Mouse (Mus musculus) midbrain, embryonic 10.5 days (tissue): ENCODE results near the gene Olfr149. TPM values are rescaled to one million over a fixed set of nuclear protein-coding genes. Genes with fewer than 3 reads are reported as not detected.
"Not testable (repeated sequence)": the region's sequence is repeated elsewhere in the genome, so short reads cannot be mapped to it uniquely, and the experiment has no call there.

ENCODE experiments used
- DNase-seq: peaks from one replicate; pipeline ENCODE4 v3.0.0-alpha.2; 2017; ENCODE audit warnings: low spot score
- H3K27ac ChIP-seq: fragments of 300-500 bp; sonication (generic); replicated peaks from 2 replicates; pipeline ENCODE4 v1.5.1; 2016; ENCODE audit warnings: mild to moderate bottlenecking
- H3K27me3 ChIP-seq: fragments of 300-500 bp; sonication (generic); 2 replicates; pipeline ENCODE4 v1.6.1; 2016; ENCODE audit warnings: low read depth, mild to moderate bottlenecking; ENCODE audit not compliant: poor library complexity, severe bottlenecking
- H3K36me3 ChIP-seq: fragments of 300-500 bp; sonication (generic); 2 replicates; pipeline ENCODE4 v1.6.1; 2016; ENCODE audit warnings: mild to moderate bottlenecking, moderate library complexity
- H3K4me1 ChIP-seq: fragments of 300-500 bp; sonication (generic); 2 replicates; pipeline ENCODE4 v1.6.1; 2016
- H3K4me3 ChIP-seq: fragments of 300-500 bp; sonication (generic); 2 replicates; pipeline ENCODE4 v1.5.1; 2016; ENCODE audit warnings: mild to moderate bottlenecking, moderate library complexity
- H3K9me3 ChIP-seq: fragments of 300-500 bp; sonication (generic); replicated peaks from 2 replicates; pipeline ENCODE4 v1.6.1; 2016; ENCODE audit warnings: mild to moderate bottlenecking
- WGBS: fragments of 180-500 bp; shearing (Covaris S2); methylation state at CpG from one replicate; pipeline ENCODE4 v1.1.7; 2016; 5-methylcytosine and 5-hydroxymethylcytosine counted together
- polyA plus RNA-seq: library from polyadenylated mRNA; unstranded; fragments of >200 nt; fragmentation: Nextera tagmentation; extraction: Ambion mirVana; gene quantifications from 2 replicates; pipeline ENCODE4 v1.2.1, GENCODE M21; 2016

The Olfr149 gene
- not detected in 2 replicates for polyA plus RNA-seq

DNA sequence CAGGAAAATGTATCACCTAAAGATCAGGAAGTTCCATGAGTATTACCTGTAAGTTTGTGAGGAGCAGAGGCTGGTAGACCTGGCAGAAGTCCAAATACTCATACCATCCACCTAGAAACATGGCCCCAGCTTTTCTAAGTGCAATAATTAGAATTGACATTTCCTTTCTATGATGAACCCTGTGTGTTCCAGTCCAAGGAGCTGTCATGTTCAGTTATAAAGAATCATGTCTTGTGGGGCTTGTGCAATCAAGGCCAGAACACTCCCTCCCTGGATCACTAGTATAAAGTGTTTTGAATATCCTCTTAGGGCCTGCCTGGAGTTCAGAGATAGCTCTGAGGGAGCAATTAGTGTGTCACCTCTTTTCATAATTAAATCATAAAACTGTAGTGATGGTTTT lies at the start of gene Olfr149:
Gene Olfr149, minus strand, starts transcription at position 101 of the 400 bp plus-strand sequence.
- Histone ChIP-seq H3K4me1 (no peaks in the 10 kb centered on the region), H3K27me3 (no peaks in the 10 kb centered on the region), H3K36me3 (no peaks in the 10 kb centered on the region), H3K9me3 (no peaks in the 10 kb centered on the region), H3K27ac (no peak within 1 kb of the TSS), H3K4me3 (no peak within 1 kb of the TSS)
- no peak for DNase-seq

DNA sequence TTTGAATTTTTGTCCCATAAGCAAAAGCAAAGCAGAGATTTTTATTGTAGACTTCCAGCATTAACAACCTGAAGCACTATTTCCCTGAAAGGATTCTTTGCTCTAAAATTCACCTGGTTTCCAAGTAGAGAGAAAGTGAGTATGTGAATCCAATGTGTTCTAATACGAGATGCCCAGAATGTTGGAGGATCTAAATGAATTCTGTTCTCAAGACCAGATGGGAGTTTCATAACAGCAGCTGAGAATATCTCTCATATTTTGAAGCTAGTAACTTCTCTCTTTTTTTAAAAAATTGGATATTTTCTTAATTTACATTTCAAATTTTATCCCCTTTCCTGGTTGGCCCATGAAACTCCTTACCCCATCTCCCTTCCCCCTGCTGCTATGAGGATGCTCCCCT lies 39.5 kb upstream of the Olfr149 start:
- H3K27ac ChIP-seq, result no peak overlapping the region
- no peaks in the 10 kb centered on the region for H3K4me1 ChIP-seq
- H3K27me3 ChIP-seq, result no peaks in the 10 kb centered on the region
- H3K36me3 ChIP-seq, result no peaks in the 10 kb centered on the region
- DNase-seq, result no peak
- WGBS, result 85% methylated on average over 1 of the region's 1 CpGs
- H3K4me3 ChIP-seq, result no peak overlapping the region
- no peaks in the 10 kb centered on the region for H3K9me3 ChIP-seq

DNA sequence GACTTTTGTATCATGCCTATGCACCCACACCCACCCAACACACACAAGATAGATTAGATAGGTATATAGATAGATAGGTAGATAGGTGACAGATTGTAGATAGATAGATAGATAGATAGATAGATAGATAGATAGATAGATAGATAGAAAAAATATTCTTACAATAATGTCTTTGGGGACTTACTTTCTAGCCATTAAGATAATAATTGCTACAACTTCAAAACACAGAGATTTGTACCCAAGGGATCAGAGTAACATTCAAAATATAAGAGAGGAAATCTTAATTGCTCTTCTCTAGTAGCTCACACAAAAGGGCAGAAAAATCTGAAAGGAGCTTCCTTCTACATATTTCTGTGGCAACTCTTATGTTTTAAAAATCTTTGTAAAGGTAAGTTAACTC lies 39.0 kb upstream of the Olfr149 start, which contains the start of gene Olfr967:
Gene Olfr967, plus strand, starts transcription at position 301 of the 400 bp plus-strand sequence.
- Histone ChIP-seq H3K27ac (no peak within 1 kb of the TSS), H3K4me3 (no peak within 1 kb of the TSS), H3K9me3 (no peaks in the 10 kb centered on the region), H3K36me3 (no peaks in the 10 kb centered on the region), H3K27me3 (no peaks in the 10 kb centered on the region), H3K4me1 (no peaks in the 10 kb centered on the region)
- DNase-seq, result no peak

DNA sequence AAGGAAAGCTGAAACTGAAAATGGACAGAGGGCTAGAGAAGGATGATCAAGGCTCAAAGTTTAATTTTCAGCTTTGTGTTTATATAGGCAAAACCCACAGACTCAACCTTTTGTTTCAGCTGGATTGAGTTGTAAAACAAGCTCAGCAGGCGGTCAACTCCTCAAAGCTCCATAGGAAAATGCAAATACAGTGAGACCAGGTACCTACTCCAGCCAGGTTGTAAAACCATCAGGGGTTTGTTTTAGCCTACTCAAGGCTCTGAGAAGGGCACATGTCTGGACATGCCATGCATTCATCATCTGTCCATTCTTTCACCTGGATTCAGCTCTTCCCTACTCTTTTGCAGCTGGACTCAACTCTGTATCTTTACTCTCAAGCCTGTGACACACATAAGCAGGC lies 33.8 kb upstream of the Olfr149 start:
- Histone ChIP-seq H3K4me1 (no peaks in the 10 kb centered on the region), H3K9me3 (no peaks in the 10 kb centered on the region), H3K27ac (no peak overlapping the region), H3K27me3 (no peaks in the 10 kb centered on the region), H3K4me3 (no peak overlapping the region), H3K36me3 (no peaks in the 10 kb centered on the region)
- 89% methylated on average over 1 of the region's 1 CpGs for WGBS
- no peak for DNase-seq

DNA sequence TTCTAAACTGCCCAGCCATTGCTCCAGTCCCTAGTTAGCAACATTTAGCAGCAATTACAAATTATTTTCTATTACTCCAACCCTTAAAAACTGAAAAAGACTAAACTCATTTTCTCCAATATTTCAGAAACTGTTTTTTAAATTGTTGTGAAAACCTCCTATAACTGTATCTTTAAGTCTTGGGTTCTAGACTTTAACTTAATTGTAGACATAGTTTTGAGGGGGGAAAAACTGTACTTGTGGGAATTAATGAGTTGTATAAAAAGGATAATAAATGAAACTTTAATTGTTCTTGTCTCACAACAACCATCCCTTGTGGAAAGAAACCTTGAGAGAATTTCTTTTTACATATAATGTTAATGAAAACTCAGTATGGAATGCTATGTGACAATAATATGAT lies 23.8 kb upstream of the Olfr149 start, which contains the start of gene Olfr150:
Gene Olfr150, plus strand, starts transcription at position 301 of the 400 bp plus-strand sequence.
- no peak within 1 kb of the TSS for H3K27ac ChIP-seq
- H3K9me3 ChIP-seq, result no peaks in the 10 kb centered on the region
- H3K36me3 ChIP-seq, result no peaks in the 10 kb centered on the region
- DNase-seq, result no peak
- no peak within 1 kb of the TSS for H3K4me3 ChIP-seq
- no peaks in the 10 kb centered on the region for H3K27me3 ChIP-seq
- H3K4me1 ChIP-seq, result no peaks in the 10 kb centered on the region

DNA sequence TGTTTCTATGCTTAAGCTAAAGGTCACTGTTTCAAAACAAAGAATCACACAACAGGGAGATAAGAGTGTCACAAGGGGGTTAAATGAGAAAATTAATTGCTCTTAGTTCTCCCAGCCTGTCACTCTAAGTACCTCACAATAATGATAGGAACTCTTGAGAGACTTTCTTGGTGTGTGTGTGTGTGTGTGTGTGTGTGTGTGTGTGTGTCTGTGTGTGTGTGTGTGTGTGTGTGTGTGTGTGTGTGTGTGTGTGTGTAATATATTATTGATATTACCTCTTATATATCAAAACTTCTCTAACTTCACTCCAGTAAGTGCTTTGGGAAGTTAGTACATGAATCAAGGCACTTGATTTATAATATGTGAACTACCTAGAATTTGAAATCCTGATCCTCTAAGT lies 4.1 kb upstream of the Olfr149 start, which contains the start of gene Olfr965:
Gene Olfr965, plus strand, starts transcription at position 301 of the 400 bp plus-strand sequence.
- no peak within 1 kb of the TSS for H3K4me3 ChIP-seq
- H3K36me3 ChIP-seq, result no peaks in the 10 kb centered on the region
- H3K27ac ChIP-seq, result no peak within 1 kb of the TSS
- DNase-seq, result no peak
- no peaks in the 10 kb centered on the region for H3K4me1 ChIP-seq
- no peaks in the 10 kb centered on the region for H3K27me3 ChIP-seq
- H3K9me3 ChIP-seq, result no peaks in the 10 kb centered on the region

DNA sequence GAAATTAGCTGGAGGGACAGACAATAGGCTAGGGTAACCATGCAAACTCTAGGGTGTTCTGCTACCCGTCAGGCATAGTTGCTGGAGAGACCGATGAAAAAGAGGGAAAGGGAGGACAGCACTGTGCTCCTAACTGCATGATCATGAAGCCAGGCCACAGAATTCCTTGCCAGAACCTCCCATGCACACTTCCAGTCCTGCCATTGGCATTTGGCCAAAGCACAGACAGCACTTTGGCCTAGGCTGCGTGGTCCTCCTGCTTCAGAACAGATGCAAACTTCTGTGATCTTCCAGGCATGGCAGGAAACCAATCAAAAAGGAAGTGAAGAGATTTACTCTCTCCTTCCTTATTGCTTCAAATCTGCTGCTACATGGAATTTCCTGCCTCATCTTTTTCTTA lies 2.0 kb upstream of the Olfr149 start:
- H3K9me3 ChIP-seq, result no peaks in the 10 kb centered on the region
- no peak for DNase-seq

DNA sequence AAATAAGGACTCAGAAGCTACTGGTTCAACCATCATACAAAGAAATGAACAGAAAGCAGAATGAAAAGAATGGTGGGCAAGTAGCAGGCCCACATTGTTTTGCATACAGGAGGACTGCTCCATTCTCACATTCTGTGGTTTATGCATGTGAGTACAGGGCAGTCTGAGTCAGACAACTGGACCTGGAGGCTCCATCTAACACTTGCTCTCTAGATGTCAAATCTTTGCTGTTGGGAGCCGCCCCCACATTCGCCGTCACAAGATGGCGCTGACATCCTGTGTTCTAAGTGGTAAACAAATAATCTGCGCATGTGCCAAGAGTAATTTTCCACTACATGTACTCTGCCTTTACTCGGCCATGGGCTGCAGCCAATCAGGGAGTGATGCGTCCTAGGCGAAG lies 5.8 kb downstream of the Olfr149 start:
- H3K27ac ChIP-seq, H3K4me1 ChIP-seq, H3K9me3 ChIP-seq, H3K27me3 ChIP-seq, H3K4me3 ChIP-seq, H3K36me3 ChIP-seq, DNase-seq: not testable (repeated sequence)
- WGBS, result 84% methylated on average over 8 of the region's 8 CpGs

More for the DNA sequence above, 2.0 kb upstream of the Olfr149 start:
- no peaks in the 10 kb centered on the region for H3K4me1 ChIP-seq
- H3K4me3 ChIP-seq, result no peak overlapping the region
- 84% methylated on average over 3 of the region's 3 CpGs for WGBS
- no peaks in the 10 kb centered on the region for H3K36me3 ChIP-seq
- H3K27me3 ChIP-seq, result no peaks in the 10 kb centered on the region
- no peak overlapping the region for H3K27ac ChIP-seq

DNA sequence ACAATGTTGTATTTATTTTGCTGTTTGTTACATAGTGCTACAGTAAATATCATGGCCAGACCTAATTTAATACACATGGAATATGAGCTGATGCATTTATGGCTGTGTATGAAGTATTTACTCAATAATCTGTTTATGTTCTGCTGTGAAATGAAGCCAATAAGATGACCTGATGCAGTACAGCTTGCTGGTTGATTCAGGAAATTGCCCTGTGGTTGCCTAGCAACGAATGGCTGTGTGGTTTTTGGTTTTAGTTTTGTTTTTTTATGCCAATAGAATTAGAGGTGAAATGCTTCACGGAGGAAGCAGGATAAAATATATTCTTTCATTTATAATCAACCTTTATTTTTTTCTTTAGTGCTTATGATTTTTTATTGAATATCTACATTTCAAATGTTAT lies 27.6 kb downstream of the Olfr149 start:
- no peaks in the 10 kb centered on the region for H3K4me1 ChIP-seq
- 77% methylated on average over 2 of the region's 2 CpGs for WGBS
- DNase-seq, result no peak

DNA sequence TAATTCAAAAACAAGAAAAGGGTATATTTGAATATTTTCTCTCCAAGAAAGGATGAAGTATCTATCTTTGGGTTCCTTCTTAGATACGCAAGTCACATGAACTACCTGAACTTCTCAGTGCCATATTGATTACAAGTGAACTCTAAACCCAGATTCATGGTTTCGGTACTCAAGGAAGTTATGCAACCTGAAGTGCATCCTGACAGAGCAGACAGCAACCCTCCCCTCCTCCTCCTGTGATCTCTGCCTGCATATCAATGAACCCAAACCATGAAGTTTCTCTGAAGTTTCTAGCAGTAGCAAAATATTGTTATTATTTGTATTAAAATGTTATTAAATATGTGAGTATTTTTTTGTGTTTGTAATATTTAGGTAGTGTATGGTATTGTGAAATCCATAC lies 28.4 kb downstream of the Olfr149 start:
- Histone ChIP-seq H3K27me3 (no peaks in the 10 kb centered on the region), H3K9me3 (no peaks in the 10 kb centered on the region), H3K4me3 (no peak overlapping the region), H3K4me1 (no peaks in the 10 kb centered on the region), H3K27ac (no peak overlapping the region), H3K36me3 (no peaks in the 10 kb centered on the region)
- 92% methylated on average over 2 of the region's 2 CpGs for WGBS
- DNase-seq, result no peak

More for the DNA sequence above, 27.6 kb downstream of the Olfr149 start:
- Histone ChIP-seq H3K4me3 (no peak overlapping the region), H3K27ac (no peak overlapping the region), H3K9me3 (no peaks in the 10 kb centered on the region), H3K36me3 (no peaks in the 10 kb centered on the region), H3K27me3 (no peaks in the 10 kb centered on the region)

DNA sequence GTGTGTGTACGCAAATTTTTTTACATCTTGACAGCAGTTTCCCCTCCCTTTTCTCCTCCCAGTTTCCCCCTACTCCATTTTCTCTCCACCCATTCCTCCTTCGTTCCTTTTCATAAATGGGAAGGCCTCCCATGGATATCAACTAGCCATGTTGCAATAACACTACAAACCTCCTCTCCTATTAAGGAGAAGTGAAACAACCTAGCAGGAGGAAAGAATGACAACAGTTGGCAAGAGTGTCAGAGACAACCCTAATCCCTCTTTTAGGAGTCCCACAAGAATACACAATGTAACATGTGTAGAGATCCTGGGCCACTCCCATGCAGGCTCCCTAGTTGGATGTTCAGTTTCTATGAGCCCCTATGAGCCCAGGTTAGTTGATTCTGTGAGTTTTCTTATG lies 32.1 kb downstream of the Olfr149 start:
- Histone ChIP-seq H3K27ac (no peak overlapping the region), H3K9me3 (no peaks in the 10 kb centered on the region), H3K36me3 (no peaks in the 10 kb centered on the region), H3K27me3 (no peaks in the 10 kb centered on the region), H3K4me1 (no peaks in the 10 kb centered on the region), H3K4me3 (no peak overlapping the region)
- DNase-seq, result no peak
- 83% methylated on average over 2 of the region's 2 CpGs for WGBS

DNA sequence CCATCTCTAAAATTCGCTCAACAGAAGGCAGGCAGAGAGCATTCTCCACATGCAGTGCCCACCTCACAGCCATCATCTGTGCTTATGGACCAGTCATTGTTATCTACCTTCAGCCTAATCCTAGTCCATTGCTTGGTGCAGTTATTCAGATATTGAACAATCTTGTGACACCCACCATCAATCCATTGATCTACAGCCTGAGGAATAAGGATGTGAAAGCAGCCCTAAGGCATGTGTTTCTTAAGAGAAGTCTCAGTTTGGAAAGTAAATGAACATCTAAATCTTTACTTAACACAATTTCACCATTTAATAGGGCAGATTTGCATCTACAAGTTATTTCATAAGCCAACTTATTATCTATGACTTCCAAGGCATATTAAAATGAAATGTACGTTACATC lies 37.2 kb downstream of the Olfr149 start:
- 84% methylated on average over 2 of the region's 2 CpGs for WGBS
- no peaks in the 10 kb centered on the region for H3K36me3 ChIP-seq
- no peaks in the 10 kb centered on the region for H3K4me1 ChIP-seq
- no peaks in the 10 kb centered on the region for H3K27me3 ChIP-seq
- no peaks in the 10 kb centered on the region for H3K9me3 ChIP-seq
- DNase-seq, result no peak
- no peak overlapping the region for H3K27ac ChIP-seq
- no peak overlapping the region for H3K4me3 ChIP-seq

DNA sequence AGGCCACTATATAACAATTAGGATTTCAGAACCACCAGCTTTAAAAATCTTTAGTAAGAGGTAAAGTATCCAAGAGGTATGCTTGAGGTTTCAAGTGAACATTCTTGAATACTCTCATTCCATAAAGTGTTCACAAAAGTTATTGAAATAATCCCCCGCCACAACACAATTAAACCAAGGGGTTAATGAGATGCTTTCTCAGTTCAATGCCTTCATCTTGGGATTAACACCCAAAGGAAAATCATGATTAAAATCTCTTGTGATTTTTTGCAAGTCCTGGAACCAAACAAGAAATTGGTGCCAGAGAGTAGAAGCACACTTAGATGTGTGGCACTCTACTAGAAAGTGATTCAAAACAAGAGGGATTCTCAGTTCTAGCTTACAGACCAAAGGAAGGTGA lies 40.0 kb downstream of the Olfr149 start, which contains the start of gene Olfr963:
Gene Olfr963, plus strand, starts transcription at position 301 of the 400 bp plus-strand sequence.
- Histone ChIP-seq H3K9me3 (0 out of 2 replicates have a peak, but pooled peaks cover under 1% of the 10 kb centered on the region), H3K4me3 (no peak within 1 kb of the TSS), H3K36me3 (no peaks in the 10 kb centered on the region), H3K27ac (no peak within 1 kb of the TSS), H3K27me3 (no peaks in the 10 kb centered on the region), H3K4me1 (no peaks in the 10 kb centered on the region)
- 83% methylated on average over 1 of the region's 1 CpGs for WGBS
- no peak for DNase-seq
